Mouse (Mus musculus) CH12.LX (cell line): ENCODE data around the gene Gstt4. TPM values are rescaled to one million over a fixed set of nuclear protein-coding genes. Genes with fewer than 3 reads are reported as not detected.

Source experiments
- DNase-seq: peaks from one replicate; pipeline ENCODE4 v3.0.0-alpha.2; 2013; ENCODE audit errors: extremely low read depth
- H3K27ac ChIP-seq: 2 replicates; pipeline ENCODE4 v1.5.1; 2012; ENCODE audit warnings: low read depth, mild to moderate bottlenecking, control low read depth, moderate library complexity; ENCODE audit not compliant: insufficient read depth
- H3K27me3 ChIP-seq: replicated peaks from 2 replicates; pipeline ENCODE3; 2012; ENCODE audit warnings: inconsistent platforms
- H3K36me3 ChIP-seq, 2 experiments: replicated peaks in 1 of 2; 2 replicates each; pipeline versions ENCODE3 to v1.6.1; 2012; ENCODE audit warnings: inconsistent platforms in 1 of 2, low read length in 1 of 2, mild to moderate bottlenecking in 1 of 2, mixed read lengths in 1 of 2, moderate library complexity in 1 of 2; ENCODE audit not compliant: control insufficient read depth in 1 of 2, insufficient read depth in 1 of 2
- H3K4me1 ChIP-seq, 2 experiments: 2 replicates each; pipeline ENCODE4 v1.6.1; 2012; ENCODE audit warnings: inconsistent platforms in 1 of 2, moderate library complexity in 1 of 2; ENCODE audit not compliant: insufficient read depth in 2 of 2, control insufficient read depth in 1 of 2
- H3K4me2 ChIP-seq: 2 replicates; pipeline ENCODE4 v1.6.1; 2012; ENCODE audit warnings: low read depth, mild to moderate bottlenecking, control low read depth; ENCODE audit not compliant: poor library complexity, insufficient read depth, severe bottlenecking
- H3K4me3 ChIP-seq, 3 experiments: fragments of 150-350 bp in 1 of 3; sonication (generic) in 1 of 3; replicated peaks in 1 of 3; 2 replicates each; pipeline versions ENCODE3 to v1.5.1; 2011 to 2012; ENCODE audit warnings: low read depth in 2 of 3, low read length in 2 of 3, mild to moderate bottlenecking in 2 of 3, moderate library complexity in 2 of 3, control low read depth in 1 of 3, improper control_type of control experiment in 1 of 3, inconsistent platforms in 1 of 3, mixed read lengths in 1 of 3; ENCODE audit not compliant: poor library complexity in 1 of 3
- H3K79me2 ChIP-seq: replicated peaks from 2 replicates; pipeline ENCODE4 v1.6.1; 2012; ENCODE audit warnings: mild to moderate bottlenecking, moderate library complexity; ENCODE audit not compliant: control insufficient read depth, poor library complexity, insufficient read depth, severe bottlenecking; ENCODE audit errors: extremely low read depth
- H3K9ac ChIP-seq: 2 replicates; pipeline ENCODE4 v1.6.1; 2012; ENCODE audit warnings: low read depth, mild to moderate bottlenecking, control low read depth, moderate library complexity; ENCODE audit not compliant: insufficient read depth
- H3K9me3 ChIP-seq: replicated peaks from 2 replicates; pipeline ENCODE3; 2012; ENCODE audit warnings: low read length, inconsistent platforms, mixed read lengths
- BHLHE40 ChIP-seq: IDR thresholded peaks from 2 replicates; pipeline ENCODE4 v1.6.1; 2011; ENCODE audit warnings: mild to moderate bottlenecking, low read depth, low read length, improper control_type of control experiment
- CHD1 ChIP-seq: IDR thresholded peaks from 2 replicates; pipeline ENCODE4 v1.6.1; 2012; ENCODE audit warnings: low read depth, low read length, improper control_type of control experiment, inconsistent platforms
- CTCF ChIP-seq, 2 experiments: IDR thresholded peaks in 1 of 2; conservative IDR thresholded peaks in 1 of 2; 2 replicates each; pipeline ENCODE4 v1.5.1; 2011 to 2012; ENCODE audit warnings: low read depth in 2 of 2, low read length in 2 of 2, improper control_type of control experiment in 1 of 2, inconsistent platforms in 1 of 2, mild to moderate bottlenecking in 1 of 2, moderate library complexity in 1 of 2
- E2F4 ChIP-seq: IDR thresholded peaks from 2 replicates; pipeline ENCODE4 v1.6.1; 2011; ENCODE audit warnings: low read depth, low read length, improper control_type of control experiment; ENCODE audit not compliant: insufficient replicate concordance
- ELF1 ChIP-seq: IDR thresholded peaks from 2 replicates; pipeline ENCODE4 v1.6.1; 2014; ENCODE audit warnings: low read depth, mild to moderate bottlenecking, inconsistent platforms, low read length, improper control_type of control experiment
- EP300 ChIP-seq: IDR thresholded peaks from 2 replicates; pipeline ENCODE4 v1.6.1; 2011; ENCODE audit warnings: low read length, improper control_type of control experiment
- GABPA ChIP-seq: IDR thresholded peaks from 2 replicates; pipeline ENCODE4 v1.6.1; 2012; ENCODE audit warnings: low read depth, low read length, improper control_type of control experiment, inconsistent platforms; ENCODE audit not compliant: insufficient replicate concordance
- HCFC1 ChIP-seq: IDR thresholded peaks from 2 replicates; pipeline ENCODE4 v1.6.1; 2012; ENCODE audit warnings: low read depth, mild to moderate bottlenecking, inconsistent platforms, low read length, improper control_type of control experiment
- IRF4 ChIP-seq: IDR thresholded peaks from 2 replicates; pipeline ENCODE4 v1.6.1; 2014; ENCODE audit warnings: low read depth, mild to moderate bottlenecking, inconsistent platforms, low read length, improper control_type of control experiment
- JUN ChIP-seq: IDR thresholded peaks from 2 replicates; pipeline ENCODE4 v1.6.1; 2011; ENCODE audit warnings: low read depth, mild to moderate bottlenecking, low read length, improper control_type of control experiment, moderate library complexity; ENCODE audit not compliant: insufficient read depth
- JUND ChIP-seq: conservative IDR thresholded peaks from 2 replicates; pipeline ENCODE4 v1.6.1; 2011; ENCODE audit warnings: low read depth, low read length, improper control_type of control experiment
- KAT2A ChIP-seq: IDR thresholded peaks from 2 replicates; pipeline ENCODE4 v1.6.1; 2012; ENCODE audit warnings: low read length, improper control_type of control experiment, inconsistent platforms; ENCODE audit not compliant: insufficient replicate concordance
- MAFK ChIP-seq: IDR thresholded peaks from 2 replicates; pipeline ENCODE4 v1.6.1; 2011; ENCODE audit warnings: low read length, improper control_type of control experiment; ENCODE audit not compliant: insufficient replicate concordance
- MAX ChIP-seq: IDR thresholded peaks from 2 replicates; pipeline ENCODE4 v1.6.1; 2011; ENCODE audit warnings: low read length, improper control_type of control experiment
- MAZ ChIP-seq: IDR thresholded peaks from 2 replicates; pipeline ENCODE4 v1.6.1; 2012; ENCODE audit warnings: low read depth, mild to moderate bottlenecking, inconsistent platforms, low read length, improper control_type of control experiment, moderate library complexity
- MYC ChIP-seq: IDR thresholded peaks from 2 replicates; pipeline ENCODE4 v1.6.1; 2011; ENCODE audit warnings: low read depth, mild to moderate bottlenecking, improper control_type of control experiment, low read length
- NRF1 ChIP-seq: IDR thresholded peaks from 2 replicates; pipeline ENCODE4 v1.6.1; 2014; ENCODE audit warnings: low read depth, mild to moderate bottlenecking, inconsistent platforms, low read length, improper control_type of control experiment, moderate library complexity
- PAX5 ChIP-seq: IDR thresholded peaks from 2 replicates; pipeline ENCODE4 v1.6.1; 2012; ENCODE audit warnings: low read length, inconsistent platforms, mixed read lengths
- POLR2A ChIP-seq: IDR thresholded peaks from 2 replicates; pipeline ENCODE4 v1.6.1; 2011; ENCODE audit warnings: low read depth, mild to moderate bottlenecking, improper control_type of control experiment, low read length
- POLR2AphosphoS2 ChIP-seq: IDR thresholded peaks from 2 replicates; pipeline ENCODE4 v1.6.1; 2011; ENCODE audit warnings: low read depth, low read length, improper control_type of control experiment
- RCOR1 ChIP-seq: conservative IDR thresholded peaks from 2 replicates; pipeline ENCODE4 v1.6.1; 2012; ENCODE audit warnings: low read depth, mild to moderate bottlenecking, inconsistent platforms, low read length, improper control_type of control experiment
- SMC3 ChIP-seq: IDR thresholded peaks from 2 replicates; pipeline ENCODE4 v1.6.1; 2011; ENCODE audit warnings: low read depth, low read length, improper control_type of control experiment
- TBP ChIP-seq: conservative IDR thresholded peaks from 2 replicates; pipeline ENCODE4 v1.6.1; 2011; ENCODE audit warnings: low read depth, low read length, improper control_type of control experiment
- UBTF ChIP-seq: IDR thresholded peaks from 2 replicates; pipeline ENCODE4 v1.6.1; 2012; ENCODE audit warnings: low read depth, mild to moderate bottlenecking, inconsistent platforms, low read length, improper control_type of control experiment, moderate library complexity
- USF1 ChIP-seq: IDR thresholded peaks from 2 replicates; pipeline ENCODE4 v1.6.1; 2014; ENCODE audit warnings: low read depth, mild to moderate bottlenecking, inconsistent platforms, low read length, improper control_type of control experiment
- ZKSCAN1 ChIP-seq: IDR thresholded peaks from 2 replicates; pipeline ENCODE4 v1.6.1; 2012; ENCODE audit warnings: low read depth, inconsistent platforms, low read length, improper control_type of control experiment, borderline replicate concordance
- dilution Hi-C: fragments of 300-500 bp; cut with MboI; formaldehyde crosslinking; loops from 2 replicates; pipeline ENCODE4 v1.14.3; 2020; ENCODE audit warnings: low sequenced_read_pairs; ENCODE audit not compliant: extremely low pct_unique_long_range_greater_than_20kb, extremely low pct_ligation_motif_present
- in situ Hi-C: fragments of 300-500 bp; cut with MboI; formaldehyde crosslinking; loops from 3 replicates; pipeline ENCODE4 v1.14.3; 2019; ENCODE audit warnings: low sequenced_read_pairs, low pct_ligation_motif_present, low pct_unique_long_range_greater_than_20kb, mixed read lengths
- polyA plus RNA-seq: library from polyadenylated mRNA; unstranded; fragments of >175 nt; gene quantifications from 2 replicates; pipeline ENCODE4 v1.2.1, GENCODE M21; 2012; ENCODE audit warnings: low read depth; ENCODE audit not compliant: insufficient read length
- total RNA-seq, 2 experiments: library from RNA; depleted of rRNA; stranded (reverse); fragments of 300-350 nt in 1 of 2; fragments of >200 nt in 1 of 2; gene quantifications; 2 replicates each; pipeline ENCODE4 v1.2.3; 2012 to 2014

Gene Gstt4
- total and polyA plus RNA-seq, 3 experiments, result 0.21 to 0.80 (median 0.42) TPM

DNA sequence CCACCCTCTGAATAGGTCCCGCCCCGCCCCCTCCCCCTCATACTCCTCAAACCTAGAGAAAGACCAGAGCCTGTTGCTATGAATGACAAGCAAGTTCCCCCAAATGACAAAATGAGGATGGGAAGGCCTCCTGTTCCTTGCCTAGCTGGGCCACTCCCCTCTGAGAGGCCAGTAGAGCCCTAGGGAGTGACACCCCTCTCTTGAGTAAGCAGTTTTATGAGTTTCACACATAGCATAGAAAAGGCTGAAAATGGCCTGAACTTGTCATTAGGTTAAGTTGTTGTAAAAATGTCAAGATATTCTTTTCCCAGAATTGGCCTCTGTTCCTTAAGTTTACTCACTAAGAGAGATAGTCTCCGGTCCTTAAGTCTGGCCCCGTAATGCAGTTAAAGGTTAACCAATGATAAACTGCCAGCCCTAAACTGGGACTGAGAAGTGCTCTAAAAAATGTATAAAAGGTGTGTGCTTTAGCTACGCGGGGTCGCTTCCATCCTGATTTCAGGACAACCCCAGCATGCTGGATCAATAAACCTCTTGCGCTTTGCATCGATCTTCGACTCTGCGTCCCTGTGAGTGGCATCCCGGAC, 30.3 kb upstream of the Gstt4 start:
- Histone ChIP-seq H3K4me3 (no peak overlapping the region), H3K36me3 (peaks cover 12 to 30% of the 10 kb centered on the region in 2 experiments), H3K9me3 (peaks cover 4% of the 10 kb centered on the region), H3K27ac (no peak overlapping the region), H3K27me3 (no peaks in the 10 kb centered on the region)
- in situ Hi-C loops, result loop anchor here (10.0 kb wide), 1 partner anchor 108 kb away; no protein-coding TSS in a partner anchor
- DNase-seq, result no peak
- dilution Hi-C loops, result no loop called here
- TF ChIP-seq SMC3, result no peak
- no peak for TF ChIP-seq PAX5
- no peak for TF ChIP-seq USF1
- no peak for TF ChIP-seq EP300
- no peak for TF ChIP-seq MYC
- no peak for TF ChIP-seq POLR2A
- no peak for TF ChIP-seq IRF4
- no peak for TF ChIP-seq MAZ
- TF ChIP-seq JUN, result no peak
- TF ChIP-seq POLR2AphosphoS2, result no peak
- no peak for TF ChIP-seq GABPA
- no peak for TF ChIP-seq CTCF (conservative IDR thresholded peaks at IDR 0.05 in 1 of 2, IDR thresholded peaks at IDR 0.05 in 1 of 2; ENCODE audit: low read depth in 2 of 2, low read length in 2 of 2)
- no peak for TF ChIP-seq RCOR1
- TF ChIP-seq E2F4, result no peak
- TF ChIP-seq, all 38 proteins: peak for 0
- Histone ChIP-seq H3K9ac (no peak overlapping the region), H3K4me1 (peaks cover 4 to 23% of the 10 kb centered on the region in 2 experiments; a peak in 3 of 4 replicates), H3K4me2 (no peak overlapping the region), H3K79me2 (no peaks in the 10 kb centered on the region)

GRCm38 (mm10) chr10:75851681-75852080, 29.3 kb upstream of the Gstt4 start:
- dilution Hi-C loops (no loop called here), in situ Hi-C loops (loop anchor here (10.0 kb wide), 1 partner anchor 107 kb away; no protein-coding TSS in a partner anchor)
- H3K27ac ChIP-seq, result no peak overlapping the region
- peaks cover 2 to 15% of the 10 kb centered on the region in 2 experiments; a peak in 3 of 4 replicates for H3K4me1 ChIP-seq
- TF ChIP-seq ELF1 (no peak), MAX (no peak), BHLHE40 (no peak), IRF4 (no peak), NRF1 (no peak), ZKSCAN1 (no peak), UBTF (no peak), MAFK (no peak), JUND (no peak), MYC (no peak), TBP (no peak), CHD1 (no peak), KAT2A (no peak), HCFC1 (no peak), MAZ (no peak)
- no peaks in the 10 kb centered on the region for H3K27me3 ChIP-seq
- no peak overlapping the region for H3K9ac ChIP-seq
- H3K4me3 ChIP-seq, result no peak overlapping the region
- no peak for DNase-seq
- peaks cover 4% of the 10 kb centered on the region for H3K9me3 ChIP-seq
- no peaks in the 10 kb centered on the region for H3K79me2 ChIP-seq
- H3K4me2 ChIP-seq, result no peak overlapping the region
- H3K36me3 ChIP-seq, result peaks cover 2 to 20% of the 10 kb centered on the region in 2 experiments
